Mouse (Mus musculus) T-helper 2 cell (primary cell): ENCODE results near the gene Rack1.

Experiments
- in situ Hi-C: fragments of 300-600 bp; cut with MboI, MseI; formaldehyde crosslinking; loops from one replicate; pipeline ENCODE4 v1.15.1; 2025; ENCODE audit warnings: high pct_unique_total_duplicates

Rack1 gene

GRCm38 (mm10) chr11:48799921-48800701, at the start of gene Rack1:
Gene Rack1 (plus strand): TSS chr11:48800332.
- in situ Hi-C loops = loop anchor here (5.0 to 25.0 kb wide), 3 partner anchors 297 to 912 kb away; partner anchors contain the start of gene Cnot6

GRCm38 (mm10) chr11:48750428-48750827, 49.7 kb upstream of the Rack1 start:
- in situ Hi-C loops = loop anchor here (10.0 kb wide), 1 partner anchor 46 kb away; no protein-coding TSS in a partner anchor

GRCm38 (mm10) chr11:48753534-48753933, 46.6 kb upstream of the Rack1 start:
- in situ Hi-C loops = loop anchor here (10.0 kb wide), 1 partner anchor 49 kb away; no protein-coding TSS in a partner anchor

- in situ Hi-C loops = loop anchor here (10.0 kb wide), 1 partner anchor 54 kb away; no protein-coding TSS in a partner anchor
These were observed 41.1 kb upstream of the Rack1 start for GRCm38 (mm10) chr11:48759021-48759420.

- in situ Hi-C loops = no loop called here
These were observed 36.0 kb upstream of the Rack1 start for GRCm38 (mm10) chr11:48764119-48764518.

- in situ Hi-C loops = no loop called here
These were observed 32.8 kb upstream of the Rack1 start for GRCm38 (mm10) chr11:48767195-48767876.

- in situ Hi-C loops = no loop called here
These were observed 28.4 kb upstream of the Rack1 start for GRCm38 (mm10) chr11:48771691-48772090.

GRCm38 (mm10) chr11:48774443-48775298, 25.5 kb upstream of the Rack1 start:
- in situ Hi-C loops = no loop called here

- in situ Hi-C loops = no loop called here
These were observed 24.6 kb upstream of the Rack1 start for GRCm38 (mm10) chr11:48775483-48775882.

GRCm38 (mm10) chr11:48776664-48777063, 23.5 kb upstream of the Rack1 start:
- in situ Hi-C loops = no loop called here

- in situ Hi-C loops = no loop called here
These were observed 22.8 kb upstream of the Rack1 start for GRCm38 (mm10) chr11:48777303-48777702.

GRCm38 (mm10) chr11:48779450-48779849, 20.7 kb upstream of the Rack1 start:
- in situ Hi-C loops = no loop called here

- in situ Hi-C loops = no loop called here
These were observed 17.9 kb upstream of the Rack1 start for GRCm38 (mm10) chr11:48782243-48782642.

- in situ Hi-C loops = loop anchor here (5.0 kb wide), 1 partner anchor 415 kb away; the partner anchor contains the start of gene Zfp62
These were observed 12.5 kb upstream of the Rack1 start for GRCm38 (mm10) chr11:48787455-48788211.

GRCm38 (mm10) chr11:48788311-48789089, 11.6 kb upstream of the Rack1 start:
- in situ Hi-C loops = loop anchor here (5.0 kb wide), 1 partner anchor 414 kb away; the partner anchor contains the start of gene Zfp62

- in situ Hi-C loops = loop anchor here (5.0 kb wide), 1 partner anchor 413 kb away; the partner anchor contains the start of gene Zfp62
These were observed 10.9 kb upstream of the Rack1 start for GRCm38 (mm10) chr11:48789215-48789614.

- in situ Hi-C loops = loop anchor here (5.0 kb wide), 2 partner anchors 62 to 412 kb away; partner anchors contain the start of gene Zfp62
These were observed 9.9 kb upstream of the Rack1 start for GRCm38 (mm10) chr11:48789973-48790823.

GRCm38 (mm10) chr11:48790946-48791345, 9.2 kb upstream of the Rack1 start:
- in situ Hi-C loops = loop anchor here (5.0 kb wide), 1 partner anchor 61 kb away; no protein-coding TSS in a partner anchor

GRCm38 (mm10) chr11:48791894-48792293, 8.2 kb upstream of the Rack1 start:
- in situ Hi-C loops = loop anchor here (5.0 kb wide), 1 partner anchor 60 kb away; no protein-coding TSS in a partner anchor
